Mouse (Mus musculus): ENCODE results near the gene Tnrc6a. TPM values are rescaled to one million over a fixed set of nuclear protein-coding genes. Genes with fewer than 3 reads are reported as not detected.

Tnrc6a gene
- polyA plus RNA-seq, 1 experiment from 2014 or later = 11.9 TPM

GRCm38 (mm10) chr7:123207561-123207960 is 83.9 kb downstream of the Tnrc6a start:
- no peak for ATAC-seq (ENCODE audit: low read depth)
- no peaks in the 10 kb centered on the region for H3K4me1 ChIP-seq (ENCODE audit: control insufficient read depth, low read depth, low read length)
- H3K9ac ChIP-seq (ENCODE audit: low read depth, low read length) = no peak overlapping the region
- H3K36me3 ChIP-seq (ENCODE audit: control insufficient read depth, insufficient read depth) = no peaks in the 10 kb centered on the region
- H3K4me3 ChIP-seq (ENCODE audit: low read depth, low read length) = no peak overlapping the region
- H3K4me2 ChIP-seq (ENCODE audit: low read depth, low read length) = no peak overlapping the region
- H3K27me3 ChIP-seq (ENCODE audit: control insufficient read depth, insufficient read depth, low read depth, low read length) = no peaks in the 10 kb centered on the region
- no peaks in the 10 kb centered on the region for H3K9me3 ChIP-seq (replicated peaks; ENCODE audit: control insufficient read depth, low read length)
- no peak overlapping the region for H3K27ac ChIP-seq (ENCODE audit: low read length)
- 39% methylated on average over 6 of the region's 6 CpGs for WGBS (ENCODE audit: insufficient replicate concordance)

GRCm38 (mm10) chr7:123209864-123210263 is 86.2 kb downstream of the Tnrc6a start:
- Histone ChIP-seq H3K4me2 (ENCODE audit: low read depth, low read length) (no peak overlapping the region), H3K36me3 (ENCODE audit: control insufficient read depth, insufficient read depth) (no peaks in the 10 kb centered on the region), H3K27ac (ENCODE audit: low read length) (no peak overlapping the region), H3K27me3 (ENCODE audit: control insufficient read depth, insufficient read depth, low read depth, low read length) (no peaks in the 10 kb centered on the region), H3K9ac (ENCODE audit: low read depth, low read length) (no peak overlapping the region), H3K9me3 (replicated peaks; ENCODE audit: control insufficient read depth, low read length) (no peaks in the 10 kb centered on the region), H3K4me1 (ENCODE audit: control insufficient read depth, low read depth, low read length) (no peaks in the 10 kb centered on the region), H3K4me3 (ENCODE audit: low read depth, low read length) (no peak overlapping the region)
- WGBS (ENCODE audit: insufficient replicate concordance) = 36% methylated on average over 9 of the region's 9 CpGs
- no peak for ATAC-seq (ENCODE audit: low read depth)

GRCm38 (mm10) chr7:123211461-123211860 is 87.8 kb downstream of the Tnrc6a start:
- Histone ChIP-seq H3K9me3 (replicated peaks; ENCODE audit: control insufficient read depth, low read length) (no peaks in the 10 kb centered on the region), H3K9ac (ENCODE audit: low read depth, low read length) (no peak overlapping the region), H3K27me3 (ENCODE audit: control insufficient read depth, insufficient read depth, low read depth, low read length) (no peaks in the 10 kb centered on the region), H3K36me3 (ENCODE audit: control insufficient read depth, insufficient read depth) (no peaks in the 10 kb centered on the region), H3K27ac (ENCODE audit: low read length) (no peak overlapping the region), H3K4me1 (ENCODE audit: control insufficient read depth, low read depth, low read length) (no peaks in the 10 kb centered on the region), H3K4me2 (ENCODE audit: low read depth, low read length) (no peak overlapping the region), H3K4me3 (ENCODE audit: low read depth, low read length) (no peak overlapping the region)
- WGBS (ENCODE audit: insufficient replicate concordance) = 42% methylated on average over 5 of the region's 5 CpGs
- ATAC-seq (ENCODE audit: low read depth) = no peak

GRCm38 (mm10) chr7:123212316-123212715 is 88.6 kb downstream of the Tnrc6a start:
- Histone ChIP-seq H3K9ac (ENCODE audit: low read depth, low read length) (no peak overlapping the region), H3K27ac (ENCODE audit: low read length) (no peak overlapping the region), H3K9me3 (replicated peaks; ENCODE audit: control insufficient read depth, low read length) (no peaks in the 10 kb centered on the region), H3K27me3 (ENCODE audit: control insufficient read depth, insufficient read depth, low read depth, low read length) (no peaks in the 10 kb centered on the region), H3K4me1 (ENCODE audit: control insufficient read depth, low read depth, low read length) (no peaks in the 10 kb centered on the region), H3K36me3 (ENCODE audit: control insufficient read depth, insufficient read depth) (no peaks in the 10 kb centered on the region), H3K4me2 (ENCODE audit: low read depth, low read length) (no peak overlapping the region), H3K4me3 (ENCODE audit: low read depth, low read length) (no peak overlapping the region)
- WGBS (ENCODE audit: insufficient replicate concordance) = 55% methylated on average over 5 of the region's 5 CpGs
- ATAC-seq (ENCODE audit: low read depth) = no peak

- Histone ChIP-seq H3K9ac (ENCODE audit: low read depth, low read length) (no peak within 1 kb of the TSS), H3K4me2 (ENCODE audit: low read depth, low read length) (no peak within 1 kb of the TSS), H3K36me3 (ENCODE audit: control insufficient read depth, insufficient read depth) (no peaks in the 10 kb centered on the region), H3K4me3 (ENCODE audit: low read depth, low read length) (no peak within 1 kb of the TSS), H3K27me3 (ENCODE audit: control insufficient read depth, insufficient read depth, low read depth, low read length) (no peaks in the 10 kb centered on the region), H3K27ac (ENCODE audit: low read length) (no peak within 1 kb of the TSS), H3K4me1 (ENCODE audit: control insufficient read depth, low read depth, low read length) (no peaks in the 10 kb centered on the region), H3K9me3 (replicated peaks; ENCODE audit: control insufficient read depth, low read length) (no peaks in the 10 kb centered on the region)
- WGBS (ENCODE audit: insufficient replicate concordance) = 45% methylated on average over 8 of the region's 8 CpGs
- ATAC-seq (ENCODE audit: low read depth) = peak; percentile 13; the same call in 1 of the 2 replicates
These were observed 90.8 kb downstream of the Tnrc6a start, which contains the start of gene Slc5a11 for GRCm38 (mm10) chr7:123214365-123215075. Slc5a11 (plus strand) TSS chr7:123214780.

GRCm38 (mm10) chr7:123215138-123215537 is 91.5 kb downstream of the Tnrc6a start:
- Histone ChIP-seq H3K27me3 (ENCODE audit: control insufficient read depth, insufficient read depth, low read depth, low read length) (no peaks in the 10 kb centered on the region), H3K4me2 (ENCODE audit: low read depth, low read length) (no peak overlapping the region), H3K9me3 (replicated peaks; ENCODE audit: control insufficient read depth, low read length) (no peaks in the 10 kb centered on the region), H3K27ac (ENCODE audit: low read length) (no peak overlapping the region), H3K36me3 (ENCODE audit: control insufficient read depth, insufficient read depth) (no peaks in the 10 kb centered on the region), H3K4me3 (ENCODE audit: low read depth, low read length) (no peak overlapping the region), H3K9ac (ENCODE audit: low read depth, low read length) (no peak overlapping the region), H3K4me1 (ENCODE audit: control insufficient read depth, low read depth, low read length) (no peaks in the 10 kb centered on the region)
- ATAC-seq (ENCODE audit: low read depth) = no peak
- WGBS (ENCODE audit: insufficient replicate concordance) = 50% methylated on average over 2 of the region's 2 CpGs

GRCm38 (mm10) chr7:123217448-123218354 is 94.0 kb downstream of the Tnrc6a start:
- no peaks in the 10 kb centered on the region for H3K9me3 ChIP-seq (replicated peaks; ENCODE audit: control insufficient read depth, low read length)
- WGBS (ENCODE audit: insufficient replicate concordance) = 44% methylated on average over 7 of the region's 7 CpGs
- ATAC-seq (ENCODE audit: low read depth) = no peak
- H3K27me3 ChIP-seq (ENCODE audit: control insufficient read depth, insufficient read depth, low read depth, low read length) = no peaks in the 10 kb centered on the region
- H3K36me3 ChIP-seq (ENCODE audit: control insufficient read depth, insufficient read depth) = no peaks in the 10 kb centered on the region
- no peak overlapping the region for H3K4me2 ChIP-seq (ENCODE audit: low read depth, low read length)
- no peak overlapping the region for H3K4me3 ChIP-seq (ENCODE audit: low read depth, low read length)
- H3K9ac ChIP-seq (ENCODE audit: low read depth, low read length) = no peak overlapping the region
- H3K27ac ChIP-seq (ENCODE audit: low read length) = no peak overlapping the region
- no peaks in the 10 kb centered on the region for H3K4me1 ChIP-seq (ENCODE audit: control insufficient read depth, low read depth, low read length)

GRCm38 (mm10) chr7:123218620-123219019 is 94.9 kb downstream of the Tnrc6a start:
- no peak overlapping the region for H3K9ac ChIP-seq (ENCODE audit: low read depth, low read length)
- 49% methylated on average over 6 of the region's 6 CpGs for WGBS (ENCODE audit: insufficient replicate concordance)

More at GRCm38 (mm10) chr7:123218620-123219019, 94.9 kb downstream of the Tnrc6a start:
- Histone ChIP-seq H3K4me2 (ENCODE audit: low read depth, low read length) (no peak overlapping the region), H3K36me3 (ENCODE audit: control insufficient read depth, insufficient read depth) (no peaks in the 10 kb centered on the region), H3K9me3 (replicated peaks; ENCODE audit: control insufficient read depth, low read length) (no peaks in the 10 kb centered on the region), H3K4me1 (ENCODE audit: control insufficient read depth, low read depth, low read length) (no peaks in the 10 kb centered on the region), H3K27ac (ENCODE audit: low read length) (no peak overlapping the region), H3K4me3 (ENCODE audit: low read depth, low read length) (no peak overlapping the region), H3K27me3 (ENCODE audit: control insufficient read depth, insufficient read depth, low read depth, low read length) (no peaks in the 10 kb centered on the region)
- ATAC-seq (ENCODE audit: low read depth) = no peak

All from liver, embryonic 16.5 days (tissue).